Mouse (Mus musculus) stomach, embryonic 15.5 days (tissue): ENCODE results near the gene Axin2. TPM values are rescaled to one million over a fixed set of nuclear protein-coding genes. Genes with fewer than 3 reads are reported as not detected.
"Not testable (repeated sequence)": the region's sequence is repeated elsewhere in the genome, so short reads cannot be mapped to it uniquely, and the experiment has no call there.

ENCODE experiments used
- ATAC-seq: fragments of 200-750 bp; cut with Nextera tagmentation; 2 replicates; pipeline ENCODE4 v1.8.0; 2017; ENCODE audit warnings: low read depth, moderate number of reproducible peaks, moderate TSS enrichment; ENCODE audit not compliant: insufficient read depth, low FRiP score
- H3K27ac ChIP-seq: fragments of 300-500 bp; sonication (generic); 2 replicates; pipeline ENCODE4 v1.5.1; 2015; ENCODE audit warnings: mild to moderate bottlenecking, inconsistent platforms
- H3K27me3 ChIP-seq: fragments of 300-500 bp; sonication (generic); replicated peaks from 2 replicates; pipeline ENCODE4 v1.6.1; 2015; ENCODE audit warnings: inconsistent platforms
- H3K36me3 ChIP-seq: fragments of 300-500 bp; sonication (generic); 2 replicates; pipeline ENCODE4 v1.6.1; 2015; ENCODE audit warnings: inconsistent platforms
- H3K4me1 ChIP-seq: fragments of 300-500 bp; sonication (generic); 2 replicates; pipeline ENCODE4 v1.6.1; 2015; ENCODE audit warnings: inconsistent platforms
- H3K4me2 ChIP-seq: fragments of 300-500 bp; sonication (generic); 2 replicates; pipeline ENCODE4 v1.6.1; 2015; ENCODE audit warnings: mild to moderate bottlenecking, inconsistent platforms
- H3K4me3 ChIP-seq: fragments of 300-500 bp; sonication (generic); replicated peaks from 2 replicates; pipeline ENCODE4 v1.5.1; 2015; ENCODE audit warnings: inconsistent platforms
- H3K9ac ChIP-seq: fragments of 300-500 bp; sonication (generic); 2 replicates; pipeline ENCODE4 v1.6.1; 2015; ENCODE audit warnings: inconsistent platforms
- H3K9me3 ChIP-seq: fragments of 300-500 bp; sonication (generic); 2 replicates; pipeline ENCODE4 v1.6.1; 2016; ENCODE audit warnings: inconsistent platforms
- WGBS: fragments of 180-500 bp; shearing (Covaris S2); methylation state at CpG from one replicate; pipeline ENCODE4 v1.1.7; 2015; 5-methylcytosine and 5-hydroxymethylcytosine counted together
- polyA plus RNA-seq: library from polyadenylated mRNA; unstranded; fragments of >200 nt; fragmentation: Nextera tagmentation; extraction: Ambion mirVana; gene quantifications from 2 replicates; pipeline ENCODE4 v1.2.1, GENCODE M21; 2015

The Axin2 gene
- polyA plus RNA-seq, result 3.4 and 3.8 TPM in 2 replicates

- H3K4me3 ChIP-seq, result peak within 1 kb of the TSS; percentile 65
- WGBS, result 0% methylated on average over 51 of the region's 53 CpGs
- H3K27ac ChIP-seq, result peak within 1 kb of the TSS; percentile 100
- peaks cover 33% of the 10 kb centered on the region for H3K4me1 ChIP-seq
- H3K9me3 ChIP-seq, result no peaks in the 10 kb centered on the region
- peak; percentile 91 for ATAC-seq
- H3K27me3 ChIP-seq, result no peaks in the 10 kb centered on the region
- peak within 1 kb of the TSS; percentile 54 for H3K9ac ChIP-seq
- peak within 1 kb of the TSS; percentile 91 for H3K4me2 ChIP-seq
- no peaks in the 10 kb centered on the region for H3K36me3 ChIP-seq
Measured at GRCm38 (mm10) chr11:108920158-108920635, at the start of gene Axin2. Gene Axin2, plus strand, starts transcription at chr11:108920349.

DNA sequence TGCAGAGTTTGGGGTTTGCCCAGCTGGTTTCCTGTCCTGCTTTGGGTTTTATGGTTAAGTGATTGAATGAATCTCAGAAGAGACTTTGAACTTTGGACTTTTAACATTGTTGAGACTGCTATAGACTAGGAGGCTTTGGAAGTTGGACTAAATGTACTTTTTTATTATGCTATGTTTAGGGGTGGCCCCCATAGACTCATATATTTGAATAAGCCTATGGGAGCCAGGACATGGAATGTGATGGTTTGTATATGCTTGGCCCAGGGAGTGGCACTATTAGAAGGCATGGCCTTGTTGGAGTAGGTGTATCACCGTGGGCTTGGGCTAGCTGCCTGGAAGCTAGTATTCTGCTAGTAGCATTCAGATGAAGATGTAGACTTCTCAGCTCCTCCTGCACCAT, 48.9 kb upstream of the Axin2 start:
- not testable (repeated sequence) for ATAC-seq, H3K4me3 ChIP-seq, H3K27ac ChIP-seq, H3K4me1 ChIP-seq, H3K9me3 ChIP-seq, H3K36me3 ChIP-seq, H3K27me3 ChIP-seq, H3K9ac ChIP-seq, H3K4me2 ChIP-seq
- 81% methylated on average over 1 of the region's 1 CpGs for WGBS

GRCm38 (mm10) chr11:108871748-108872147, 48.4 kb upstream of the Axin2 start:
- H3K4me2 ChIP-seq, result no peak overlapping the region
- ATAC-seq, result no peak

GRCm38 (mm10) chr11:108876633-108877205, 43.4 kb upstream of the Axin2 start:
- 42% methylated on average over 7 of the region's 7 CpGs for WGBS
- Histone ChIP-seq H3K27me3 (no peaks in the 10 kb centered on the region), H3K27ac (no peak overlapping the region), H3K9ac (no peak overlapping the region), H3K9me3 (no peaks in the 10 kb centered on the region), H3K4me1 (no peaks in the 10 kb centered on the region), H3K4me2 (no peak overlapping the region), H3K36me3 (no peaks in the 10 kb centered on the region), H3K4me3 (no peak overlapping the region)
- ATAC-seq, result no peak

More at GRCm38 (mm10) chr11:108871748-108872147, 48.4 kb upstream of the Axin2 start:
- H3K27me3 ChIP-seq, result no peaks in the 10 kb centered on the region
- no peaks in the 10 kb centered on the region for H3K36me3 ChIP-seq
- no peak overlapping the region for H3K27ac ChIP-seq
- H3K4me1 ChIP-seq, result no peaks in the 10 kb centered on the region
- H3K9me3 ChIP-seq, result no peaks in the 10 kb centered on the region
- WGBS, result 91% methylated on average over 3 of the region's 3 CpGs
- H3K4me3 ChIP-seq, result no peak overlapping the region
- no peak overlapping the region for H3K9ac ChIP-seq

DNA sequence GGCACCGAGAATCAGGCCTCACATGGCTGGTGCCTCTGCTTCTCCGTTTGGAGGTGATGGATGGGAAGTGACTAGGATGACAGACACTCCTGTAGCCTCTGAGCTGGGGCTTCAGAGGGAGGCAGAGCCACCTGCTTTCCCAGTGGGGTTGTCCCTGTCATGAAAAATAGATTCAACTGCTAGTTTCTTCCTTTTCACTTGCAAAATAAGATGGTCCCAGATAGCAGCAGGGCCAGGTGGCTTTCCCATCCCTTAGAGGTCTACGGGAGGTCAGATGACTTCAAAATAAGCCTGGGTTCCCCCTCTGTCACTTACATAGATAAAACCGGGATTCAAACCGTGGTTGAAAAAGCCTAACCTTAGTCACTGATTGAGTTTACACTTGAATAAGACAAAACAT, 42.6 kb upstream of the Axin2 start:
- H3K27me3 ChIP-seq, result no peaks in the 10 kb centered on the region
- no peak for ATAC-seq
- 66% methylated on average over 5 of the region's 5 CpGs for WGBS
- H3K36me3 ChIP-seq, result no peaks in the 10 kb centered on the region
- no peak overlapping the region for H3K4me2 ChIP-seq
- H3K9ac ChIP-seq, result no peak overlapping the region
- no peak overlapping the region for H3K27ac ChIP-seq
- H3K4me1 ChIP-seq, result no peaks in the 10 kb centered on the region
- H3K9me3 ChIP-seq, result no peaks in the 10 kb centered on the region
- H3K4me3 ChIP-seq, result no peak overlapping the region

GRCm38 (mm10) chr11:108880546-108880945, 39.6 kb upstream of the Axin2 start:
- Histone ChIP-seq H3K9ac (no peak overlapping the region), H3K4me2 (no peak overlapping the region), H3K27ac (no peak overlapping the region), H3K9me3 (no peaks in the 10 kb centered on the region), H3K36me3 (no peaks in the 10 kb centered on the region), H3K4me3 (no peak overlapping the region), H3K27me3 (no peaks in the 10 kb centered on the region), H3K4me1 (no peaks in the 10 kb centered on the region)
- ATAC-seq, result no peak
- WGBS, result 71% methylated on average over 4 of the region's 4 CpGs

- Histone ChIP-seq H3K9ac (no peak overlapping the region), H3K4me2 (no peak overlapping the region), H3K9me3 (no peaks in the 10 kb centered on the region), H3K27me3 (no peaks in the 10 kb centered on the region), H3K36me3 (no peaks in the 10 kb centered on the region), H3K4me1 (no peaks in the 10 kb centered on the region), H3K4me3 (no peak overlapping the region), H3K27ac (no peak overlapping the region)
- ATAC-seq, result no peak
- 86% methylated on average over 5 of the region's 5 CpGs for WGBS
Measured at GRCm38 (mm10) chr11:108881662-108882061, 38.5 kb upstream of the Axin2 start.

- no peak overlapping the region for H3K4me3 ChIP-seq
- H3K4me1 ChIP-seq, result no peaks in the 10 kb centered on the region
- no peak overlapping the region for H3K4me2 ChIP-seq
- H3K27ac ChIP-seq, result no peak overlapping the region
- H3K9ac ChIP-seq, result no peak overlapping the region
- WGBS, result 59% methylated on average over 19 of the region's 19 CpGs
- no peak for ATAC-seq
- H3K36me3 ChIP-seq, result no peaks in the 10 kb centered on the region
- H3K9me3 ChIP-seq, result no peaks in the 10 kb centered on the region
- H3K27me3 ChIP-seq, result no peaks in the 10 kb centered on the region
Measured at GRCm38 (mm10) chr11:108885276-108885896, 34.8 kb upstream of the Axin2 start.

DNA sequence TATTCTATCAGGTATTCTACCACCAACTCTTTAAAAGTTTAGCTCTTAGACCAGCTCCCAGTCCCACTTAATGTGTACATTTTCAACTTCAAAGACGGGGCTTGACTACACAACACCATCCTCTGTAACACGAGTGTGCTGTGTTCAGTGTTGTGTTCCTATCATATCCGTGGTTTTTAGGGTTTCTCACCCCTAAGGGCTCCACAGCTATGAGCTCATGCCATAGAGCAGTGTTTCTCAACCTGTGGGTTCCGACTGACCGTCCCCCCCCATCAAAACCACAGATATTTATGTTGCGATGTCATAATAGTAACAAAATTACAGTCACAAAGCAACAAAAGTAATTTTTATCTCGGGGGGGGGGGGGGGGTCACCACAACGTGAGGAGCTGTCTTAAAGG, 34.1 kb upstream of the Axin2 start:
- H3K9me3 ChIP-seq, result no peaks in the 10 kb centered on the region
- H3K27ac ChIP-seq, result no peak overlapping the region
- ATAC-seq, result no peak
- H3K4me2 ChIP-seq, result no peak overlapping the region
- 76% methylated on average over 8 of the region's 8 CpGs for WGBS
- H3K27me3 ChIP-seq, result no peaks in the 10 kb centered on the region
- H3K4me1 ChIP-seq, result 0 out of 2 replicates have a peak, but pooled peaks cover under 1% of the 10 kb centered on the region
- no peaks in the 10 kb centered on the region for H3K36me3 ChIP-seq
- H3K9ac ChIP-seq, result no peak overlapping the region
- no peak overlapping the region for H3K4me3 ChIP-seq

- ATAC-seq, result no peak
- Histone ChIP-seq H3K9ac (no peak overlapping the region), H3K4me3 (no peak overlapping the region), H3K9me3 (no peaks in the 10 kb centered on the region), H3K27ac (no peak overlapping the region), H3K27me3 (no peaks in the 10 kb centered on the region), H3K36me3 (no peaks in the 10 kb centered on the region), H3K4me2 (no peak overlapping the region), H3K4me1 (peaks cover 13% of the 10 kb centered on the region; the same call in 1 of the 2 replicates)
- 50% methylated on average over 11 of the region's 11 CpGs for WGBS
Measured at GRCm38 (mm10) chr11:108889121-108889520, 31.0 kb upstream of the Axin2 start.

- H3K4me1 ChIP-seq, result peaks cover 13% of the 10 kb centered on the region; the same call in 1 of the 2 replicates
- H3K27me3 ChIP-seq, result no peaks in the 10 kb centered on the region
- H3K9ac ChIP-seq, result no peak overlapping the region
- peak overlapping the region; percentile 79; the same call in 1 of the 2 replicates for H3K27ac ChIP-seq
- H3K4me2 ChIP-seq, result peak overlapping the region; percentile 69
- no peak for ATAC-seq
- WGBS, result 33% methylated on average over 16 of the region's 16 CpGs
- no peak overlapping the region for H3K4me3 ChIP-seq
- H3K9me3 ChIP-seq, result no peaks in the 10 kb centered on the region
- H3K36me3 ChIP-seq, result no peaks in the 10 kb centered on the region
Measured at GRCm38 (mm10) chr11:108890544-108890943, 29.6 kb upstream of the Axin2 start.

GRCm38 (mm10) chr11:108891111-108891870, 28.9 kb upstream of the Axin2 start:
- Histone ChIP-seq H3K4me3 (peak overlapping the region; percentile 34; the same call in 1 of the 2 replicates), H3K4me1 (peaks cover 13% of the 10 kb centered on the region; the same call in 1 of the 2 replicates), H3K9me3 (no peaks in the 10 kb centered on the region), H3K27me3 (no peaks in the 10 kb centered on the region), H3K36me3 (no peaks in the 10 kb centered on the region), H3K4me2 (peak overlapping the region; percentile 69), H3K27ac (peak overlapping the region; percentile 79), H3K9ac (no peak overlapping the region)
- WGBS, result 3% methylated on average over 17 of the region's 17 CpGs
- 0 out of 2 replicates have a peak, but pooled peaks have one; percentile 69 for ATAC-seq
